Mouse (Mus musculus) kidney, postnatal 10 days (tissue): Measurements from ENCODE around the gene Nkain2.
"Not testable (repeated sequence)": the region's sequence is repeated elsewhere in the genome, so short reads cannot be mapped to it uniquely, and the experiment has no call there.

ENCODE experiments used
- DNase-seq: peaks from one replicate; pipeline ENCODE4 v3.0.0; 2021; ENCODE audit warnings: mixed read lengths

Gene Nkain2

DNA sequence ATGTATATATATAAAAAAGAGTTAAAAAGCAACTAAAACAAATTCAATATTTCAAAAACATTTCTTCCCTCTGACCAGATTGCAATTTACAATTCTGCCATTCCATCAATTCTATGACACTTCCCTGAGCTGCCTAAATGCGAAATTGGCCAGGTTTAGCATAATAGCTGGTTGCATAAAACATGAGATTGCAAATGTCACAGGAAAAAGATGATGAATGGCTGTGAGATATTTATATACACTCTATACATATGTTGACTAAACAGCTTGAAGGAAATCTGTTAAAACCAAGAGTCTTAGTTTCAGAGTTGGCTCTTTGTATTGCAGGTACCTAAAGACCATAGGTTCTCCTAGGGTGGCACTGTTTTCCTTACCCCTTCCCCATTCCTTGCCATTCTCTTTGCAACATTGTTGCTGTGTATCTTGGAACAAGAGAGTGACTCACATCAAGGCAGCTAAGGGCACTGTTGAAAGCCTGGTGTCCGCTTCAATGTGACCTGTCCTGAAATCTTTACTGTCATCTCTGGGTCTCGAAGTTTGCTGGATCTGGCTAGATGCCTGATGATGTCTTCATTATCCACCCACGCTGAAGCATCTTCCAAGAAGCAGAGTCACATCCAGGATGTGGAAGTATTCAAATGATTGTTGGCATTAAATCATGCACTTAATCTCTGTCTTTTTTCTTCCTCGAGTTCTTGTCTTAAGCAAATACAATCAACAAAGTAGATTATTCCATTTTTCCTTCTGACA is 837.5 kb downstream of the Nkain2 start:
- no peak for DNase-seq

GRCm38 (mm10) chr10:32052045-32052444 is 838.2 kb downstream of the Nkain2 start:
- DNase-seq = no peak

DNA sequence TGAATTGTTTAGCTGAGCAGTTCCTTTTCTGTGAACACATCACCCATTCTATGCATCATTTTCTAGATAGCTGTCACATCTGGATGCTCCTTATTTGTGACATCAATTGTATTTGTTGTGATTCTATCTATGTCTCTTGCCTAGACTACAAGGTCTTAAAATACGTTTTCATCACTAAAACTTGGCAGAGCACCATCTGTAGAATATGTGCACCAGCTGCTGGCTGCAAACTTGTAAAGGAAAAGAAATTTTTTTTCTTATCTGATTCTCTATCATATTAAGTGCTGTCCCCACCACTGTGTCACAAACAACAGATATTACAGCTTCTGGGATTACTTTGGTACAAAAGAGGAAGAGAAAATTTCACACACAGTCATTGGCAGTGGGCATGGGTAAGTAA is 860.3 kb downstream of the Nkain2 start:
- DNase-seq = no peak

DNA sequence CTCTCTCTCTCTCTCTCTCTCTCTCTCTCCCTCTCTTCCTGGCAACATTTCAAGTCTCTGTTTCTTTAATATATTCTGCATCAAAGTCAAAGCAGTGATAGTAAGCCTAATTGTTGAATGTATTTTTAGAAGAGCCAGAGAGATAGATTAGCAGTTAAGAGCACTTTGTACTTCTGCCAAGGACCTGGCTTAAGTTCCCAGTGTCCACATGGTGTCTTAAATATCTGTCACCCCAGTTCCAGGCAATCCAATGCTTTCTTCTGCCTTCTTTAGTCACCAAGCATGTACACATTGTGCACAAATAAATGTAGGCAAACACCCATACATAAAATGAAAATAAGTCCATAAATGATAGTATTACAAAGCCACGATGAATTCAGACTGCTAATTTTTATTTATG is 871.9 kb downstream of the Nkain2 start:
- no peak for DNase-seq

- DNase-seq = no peak
Measured at GRCm38 (mm10) chr10:32001216-32001753, 889.0 kb downstream of the Nkain2 start.

GRCm38 (mm10) chr10:31993205-31993604 is 897.1 kb downstream of the Nkain2 start:
- DNase-seq = no peak

- no peak for DNase-seq
Measured at GRCm38 (mm10) chr10:31978387-31978786, 911.9 kb downstream of the Nkain2 start.

DNA sequence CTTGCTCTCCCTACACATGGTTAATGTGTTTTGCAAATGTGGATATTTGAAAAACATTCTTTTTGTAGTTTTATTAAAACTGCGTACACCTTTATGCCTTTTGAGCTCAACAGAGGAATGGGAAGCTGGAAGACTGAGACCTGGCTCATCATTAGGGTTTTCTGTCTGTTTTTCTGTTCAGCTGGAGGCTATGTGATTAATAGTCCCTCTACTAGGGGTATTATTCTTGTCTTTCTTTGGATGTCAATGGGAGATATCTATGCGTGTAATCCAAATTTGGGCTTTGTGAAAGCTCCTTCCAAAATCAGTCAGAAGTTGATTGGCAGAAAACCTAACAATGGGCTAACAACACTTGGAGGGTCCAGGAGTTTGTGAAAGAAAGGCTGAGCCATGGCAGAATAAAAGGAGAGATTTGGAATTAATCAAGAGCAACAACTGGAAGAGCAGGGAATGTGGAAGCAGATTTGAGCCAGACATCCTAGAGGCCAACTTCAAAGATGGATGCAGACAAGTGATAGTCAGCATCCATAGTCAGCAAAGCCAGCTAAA is 943.0 kb downstream of the Nkain2 start:
- no peak for DNase-seq

- no peak for DNase-seq
Measured at GRCm38 (mm10) chr10:31931961-31932360, 958.3 kb downstream of the Nkain2 start.

GRCm38 (mm10) chr10:31927657-31928056 is 962.6 kb downstream of the Nkain2 start:
- DNase-seq = no peak

- not testable (repeated sequence) for DNase-seq
Measured at GRCm38 (mm10) chr10:31920901-31921300, 969.4 kb downstream of the Nkain2 start.

GRCm38 (mm10) chr10:31907488-31907887 is 982.8 kb downstream of the Nkain2 start:
- DNase-seq = no peak

- DNase-seq = no peak
Measured at GRCm38 (mm10) chr10:31899501-31899900, 990.8 kb downstream of the Nkain2 start.

- DNase-seq = no peak
Measured at GRCm38 (mm10) chr10:31873323-31873895, 1016.9 kb downstream of the Nkain2 start.

- no peak for DNase-seq
Measured at GRCm38 (mm10) chr10:31868275-31868674, 1022.0 kb downstream of the Nkain2 start.

GRCm38 (mm10) chr10:31827041-31827440 is 1063.2 kb downstream of the Nkain2 start:
- DNase-seq = no peak

- DNase-seq = no peak
Measured at GRCm38 (mm10) chr10:31812543-31812942, 1077.7 kb downstream of the Nkain2 start.

DNA sequence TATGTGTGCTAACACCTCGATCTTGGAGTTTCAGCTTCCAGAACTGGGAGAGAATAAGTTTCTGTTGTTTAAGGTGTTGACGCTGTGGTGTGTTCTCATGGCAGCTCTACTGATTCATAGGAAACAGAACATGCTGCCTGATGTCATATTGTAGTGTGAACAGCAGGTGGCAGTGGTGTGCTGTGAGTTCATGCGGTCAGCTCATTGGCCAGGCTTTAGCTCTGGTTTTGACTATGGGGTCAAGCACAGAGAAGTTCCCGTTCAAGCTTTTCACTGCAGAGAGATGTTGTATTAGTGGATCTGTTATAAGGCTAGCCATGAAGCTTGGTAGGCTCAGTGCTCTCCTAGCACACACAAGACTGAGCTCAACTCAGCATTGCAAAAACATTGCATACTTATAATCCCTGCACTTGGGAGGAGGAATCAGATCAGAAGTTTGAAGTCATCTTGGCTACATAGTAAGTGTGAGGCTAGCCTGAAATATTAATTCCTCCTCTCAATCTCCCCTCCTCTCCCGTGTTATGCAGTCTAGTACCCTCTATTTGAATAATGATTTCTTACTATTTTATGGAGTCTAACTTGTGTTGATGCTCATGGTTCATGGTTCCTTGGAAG is 1147.7 kb downstream of the Nkain2 start:
- peak; percentile 74 for DNase-seq

DNA sequence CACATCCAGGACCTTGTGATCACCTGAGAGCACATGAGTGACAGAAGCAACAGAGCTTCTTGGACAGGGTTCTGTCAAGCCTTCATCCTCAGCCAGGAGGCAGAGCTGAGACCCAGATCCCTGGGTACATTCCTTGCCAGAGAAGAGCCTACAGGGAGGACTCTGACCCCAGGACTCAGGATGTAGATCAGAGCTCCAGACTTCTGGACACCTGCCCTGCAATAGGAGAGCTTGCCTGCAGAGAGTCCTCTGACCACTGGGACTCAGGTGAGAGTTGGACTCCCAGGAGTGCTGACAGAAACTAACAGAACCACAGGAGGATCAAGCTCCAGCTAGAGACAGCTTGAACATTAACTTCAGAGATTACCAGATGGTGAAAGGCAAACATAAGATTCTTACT is 1162.2 kb downstream of the Nkain2 start:
- DNase-seq = no peak

GRCm38 (mm10) chr10:31647270-31647669 is 1243.0 kb downstream of the Nkain2 start:
- no peak for DNase-seq

GRCm38 (mm10) chr10:31646083-31646482 is 1244.2 kb downstream of the Nkain2 start:
- no peak for DNase-seq
